Mouse (Mus musculus): ENCODE measurements around the gene Ssu2. TPM values are rescaled to one million over a fixed set of nuclear protein-coding genes. Genes with fewer than 3 reads are reported as not detected.

The Ssu2 gene
- polyA plus RNA-seq (2016; fragmentation: Nextera tagmentation; extraction: Ambion mirVana): 1.1 and 1.3 TPM in 2 replicates

DNA sequence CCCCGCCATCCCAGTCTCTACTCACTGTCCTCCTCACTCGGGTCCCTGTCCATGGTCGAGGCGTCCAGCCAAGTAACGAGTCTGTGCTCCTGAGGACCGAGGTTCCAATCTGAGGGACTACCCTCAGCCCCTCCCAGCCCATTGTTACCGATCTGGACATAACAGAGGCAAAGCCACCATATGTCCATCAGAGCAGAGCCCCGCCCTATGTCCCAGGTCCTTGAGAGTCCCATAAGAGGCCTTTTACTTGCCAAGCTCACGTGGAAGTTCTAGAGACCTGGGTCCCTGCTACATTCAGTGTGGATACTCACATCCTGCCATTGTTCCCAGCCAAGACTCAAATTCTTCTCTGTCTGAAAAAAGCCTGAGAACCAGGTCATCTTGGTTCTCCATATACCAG lies at the start of gene Ssu2:
TSS of gene Ssu2 (minus strand) at position 77 of the 400 bp plus-strand sequence.
- Histone ChIP-seq H3K9ac (no peak within 1 kb of the TSS), H3K4me3 (no peak within 1 kb of the TSS), H3K4me1 (no peaks in the 10 kb centered on the region), H3K27ac (no peak within 1 kb of the TSS), H3K27me3 (no peaks in the 10 kb centered on the region), H3K4me2 (replicated peaks) (no peak within 1 kb of the TSS), H3K9me3 (replicated peaks) (no peaks in the 10 kb centered on the region), H3K36me3 (no peaks in the 10 kb centered on the region)
- WGBS: 81% methylated on average over 9 of the region's 9 CpGs
- ATAC-seq (ENCODE audit: low FRiP score): no peak

DNA sequence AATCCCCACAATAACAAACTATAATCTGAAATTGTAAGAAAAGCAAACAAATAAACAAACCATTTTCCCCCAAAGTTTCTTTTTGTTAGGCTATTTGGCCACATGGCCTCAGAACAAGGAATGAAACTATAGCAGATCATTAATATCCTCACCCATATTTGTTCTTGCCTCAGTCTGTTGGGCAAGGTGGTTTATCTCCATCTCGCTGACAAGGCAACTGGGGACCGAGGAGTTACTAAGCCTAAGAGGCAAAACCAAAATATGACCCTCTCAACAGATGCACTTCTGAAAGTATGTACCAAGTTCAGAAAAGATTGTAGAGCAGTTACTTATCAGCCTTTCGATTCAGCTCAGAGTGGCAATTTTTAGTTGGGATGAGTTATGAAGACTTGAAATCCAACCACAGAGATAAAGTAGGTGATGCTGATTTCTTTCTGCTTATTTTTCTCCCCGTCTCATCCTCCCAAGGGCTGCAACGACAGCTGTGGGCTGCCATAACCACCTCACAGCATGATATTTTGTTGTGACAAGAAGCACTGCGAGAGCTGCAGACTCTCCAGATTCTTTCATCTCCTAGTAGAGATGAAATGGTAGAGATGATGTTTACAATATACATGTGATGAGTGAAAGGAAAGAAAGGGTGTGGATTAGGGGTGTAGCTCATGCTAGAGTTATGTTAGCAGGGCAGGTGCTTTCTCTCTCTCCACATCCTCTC lies 38.4 kb upstream of the Ssu2 start:
- Histone ChIP-seq H3K9me3 (replicated peaks) (peaks cover 7% of the 10 kb centered on the region), H3K4me3 (no peak overlapping the region), H3K36me3 (no peaks in the 10 kb centered on the region), H3K27me3 (no peaks in the 10 kb centered on the region), H3K4me2 (replicated peaks) (no peak overlapping the region), H3K9ac (no peak overlapping the region), H3K27ac (no peak overlapping the region), H3K4me1 (no peaks in the 10 kb centered on the region)
- ATAC-seq (ENCODE audit: low FRiP score): no peak
- WGBS: 74% methylated on average over 6 of the region's 6 CpGs

DNA sequence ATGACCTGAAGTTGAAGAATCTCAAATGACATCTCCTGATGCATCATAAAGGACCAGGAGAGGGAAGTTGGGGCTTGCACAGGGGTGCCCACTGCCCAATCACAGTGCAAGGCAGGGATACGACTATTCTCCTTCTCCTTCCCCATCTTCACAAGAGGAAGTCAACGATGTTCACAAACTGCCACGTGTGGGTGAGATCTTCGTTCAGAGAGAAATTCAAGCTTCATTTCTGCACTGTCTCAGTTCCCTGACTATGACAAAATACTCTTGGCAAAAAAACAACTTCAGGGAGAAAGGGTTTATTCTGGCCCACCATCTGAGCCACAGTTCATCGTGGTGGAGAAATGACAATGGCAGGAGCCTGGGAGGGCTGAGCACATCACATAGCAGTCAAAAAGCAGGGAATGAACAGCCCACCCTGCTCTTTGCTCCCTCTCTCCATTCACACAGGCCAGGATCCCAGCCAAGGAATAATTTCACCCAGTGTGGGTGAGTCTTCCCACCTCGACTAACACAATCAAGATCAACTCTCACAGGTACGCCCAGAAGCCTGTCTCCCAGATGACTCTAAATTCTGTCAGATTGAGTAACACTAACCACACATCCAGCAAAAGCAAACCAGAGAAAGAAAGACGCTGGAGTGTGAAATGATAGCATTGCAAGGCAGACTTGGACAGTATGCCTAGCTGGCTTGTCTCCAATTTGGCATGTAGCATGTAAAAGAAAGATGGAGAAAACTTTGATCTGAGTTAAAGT lies 36.1 kb upstream of the Ssu2 start:
- 83% methylated on average over 8 of the region's 8 CpGs for WGBS
- Histone ChIP-seq H3K36me3 (no peaks in the 10 kb centered on the region), H3K4me1 (no peaks in the 10 kb centered on the region), H3K27ac (no peak overlapping the region), H3K4me3 (no peak overlapping the region), H3K9ac (no peak overlapping the region), H3K4me2 (replicated peaks) (no peak overlapping the region), H3K9me3 (replicated peaks) (peaks cover 7% of the 10 kb centered on the region), H3K27me3 (no peaks in the 10 kb centered on the region)
- no peak for ATAC-seq (ENCODE audit: low FRiP score)

GRCm38 (mm10) chr6:112420883-112421282 lies 33.1 kb upstream of the Ssu2 start:
- no peak overlapping the region for H3K9ac ChIP-seq
- H3K9me3 ChIP-seq (replicated peaks): peaks cover 7% of the 10 kb centered on the region
- H3K27me3 ChIP-seq: no peaks in the 10 kb centered on the region
- no peaks in the 10 kb centered on the region for H3K4me1 ChIP-seq
- no peak for ATAC-seq (ENCODE audit: low FRiP score)
- H3K36me3 ChIP-seq: no peaks in the 10 kb centered on the region
- 100% methylated on average over 1 of the region's 1 CpGs for WGBS
- no peak overlapping the region for H3K27ac ChIP-seq
- H3K4me3 ChIP-seq: no peak overlapping the region
- H3K4me2 ChIP-seq (replicated peaks): no peak overlapping the region

DNA sequence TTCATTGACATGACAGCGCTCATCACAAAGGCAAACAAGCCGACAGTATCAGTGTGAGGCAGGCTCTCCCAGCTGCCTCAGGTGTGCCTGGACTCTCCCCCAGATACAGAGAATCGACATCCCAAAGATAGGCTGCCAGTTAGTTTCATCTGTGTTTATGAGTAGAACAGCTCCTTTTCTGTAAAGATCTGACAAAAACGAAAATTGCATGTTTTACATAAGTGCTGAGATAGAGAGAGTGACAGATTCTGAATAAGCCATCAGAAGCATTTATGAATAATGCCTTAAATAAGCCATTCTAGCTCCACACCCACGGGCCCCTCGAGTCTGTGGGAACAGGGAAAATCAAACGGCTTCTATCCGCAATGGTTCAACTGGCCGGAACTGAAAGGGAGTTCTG lies 31.5 kb upstream of the Ssu2 start:
- Histone ChIP-seq H3K9ac (no peak overlapping the region), H3K36me3 (no peaks in the 10 kb centered on the region), H3K4me3 (no peak overlapping the region), H3K27ac (no peak overlapping the region), H3K4me1 (no peaks in the 10 kb centered on the region), H3K9me3 (replicated peaks) (peaks cover 7% of the 10 kb centered on the region), H3K4me2 (replicated peaks) (no peak overlapping the region), H3K27me3 (no peaks in the 10 kb centered on the region)
- WGBS: 89% methylated on average over 9 of the region's 9 CpGs
- ATAC-seq (ENCODE audit: low FRiP score): no peak

DNA sequence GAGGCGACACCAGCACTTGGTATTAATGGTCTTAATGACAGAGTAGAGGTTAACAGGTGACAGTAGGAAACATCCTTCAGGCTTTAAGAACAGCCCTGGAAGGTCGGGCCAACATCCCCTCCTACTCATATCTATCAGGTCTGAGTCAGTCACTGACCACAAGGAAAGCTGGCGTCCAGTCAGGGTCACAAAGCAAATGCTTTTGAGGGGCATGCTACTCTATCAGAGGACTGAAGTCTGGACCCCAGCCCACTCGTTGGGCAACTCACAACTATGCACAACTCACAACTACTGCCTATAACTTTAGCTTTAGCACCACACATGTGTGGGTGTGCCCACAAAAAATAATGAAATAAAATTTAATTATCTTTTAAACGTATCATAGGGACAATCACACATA lies 16.3 kb upstream of the Ssu2 start:
- Histone ChIP-seq H3K4me2 (replicated peaks) (no peak overlapping the region), H3K4me3 (no peak overlapping the region), H3K27ac (no peak overlapping the region), H3K36me3 (no peaks in the 10 kb centered on the region), H3K4me1 (no peaks in the 10 kb centered on the region), H3K9me3 (replicated peaks) (no peaks in the 10 kb centered on the region), H3K27me3 (no peaks in the 10 kb centered on the region), H3K9ac (no peak overlapping the region)
- ATAC-seq (ENCODE audit: low FRiP score): no peak
- WGBS: 86% methylated on average over 5 of the region's 5 CpGs

- Histone ChIP-seq H3K4me2 (replicated peaks) (no peak overlapping the region), H3K27ac (no peak overlapping the region), H3K4me3 (no peak overlapping the region), H3K4me1 (no peaks in the 10 kb centered on the region), H3K36me3 (no peaks in the 10 kb centered on the region), H3K9me3 (replicated peaks) (no peaks in the 10 kb centered on the region), H3K9ac (no peak overlapping the region), H3K27me3 (no peaks in the 10 kb centered on the region)
- WGBS: 79% methylated on average over 12 of the region's 12 CpGs
- no peak for ATAC-seq (ENCODE audit: low FRiP score)
Observed at GRCm38 (mm10) chr6:112401953-112402683, 14.3 kb upstream of the Ssu2 start.

DNA sequence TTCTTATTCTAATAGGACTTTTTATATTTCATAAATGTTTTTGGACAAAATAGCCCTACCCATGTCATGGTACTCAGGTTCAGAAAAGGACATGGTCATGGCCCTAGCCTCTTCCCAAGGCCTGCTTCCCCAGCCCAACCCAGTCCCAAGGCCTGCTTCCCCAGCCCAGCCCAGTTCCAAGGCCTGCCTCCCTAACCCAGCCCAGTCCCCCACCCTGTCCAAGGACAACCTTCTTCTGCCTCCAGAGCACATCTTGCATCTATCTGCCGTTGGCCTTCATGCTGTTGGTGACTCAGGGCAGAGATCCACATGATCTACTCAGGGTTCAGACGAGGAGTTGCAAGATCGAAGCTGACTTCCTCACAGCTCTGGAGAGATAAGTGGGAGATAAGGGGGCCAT lies 9.5 kb upstream of the Ssu2 start:
- H3K4me2 ChIP-seq (replicated peaks): no peak overlapping the region
- H3K36me3 ChIP-seq: no peaks in the 10 kb centered on the region
- no peaks in the 10 kb centered on the region for H3K9me3 ChIP-seq (replicated peaks)
- no peaks in the 10 kb centered on the region for H3K27me3 ChIP-seq
- WGBS: 88% methylated on average over 3 of the region's 3 CpGs
- no peak overlapping the region for H3K27ac ChIP-seq
- H3K4me1 ChIP-seq: no peaks in the 10 kb centered on the region
- ATAC-seq (ENCODE audit: low FRiP score): no peak
- H3K4me3 ChIP-seq: no peak overlapping the region
- no peak overlapping the region for H3K9ac ChIP-seq

DNA sequence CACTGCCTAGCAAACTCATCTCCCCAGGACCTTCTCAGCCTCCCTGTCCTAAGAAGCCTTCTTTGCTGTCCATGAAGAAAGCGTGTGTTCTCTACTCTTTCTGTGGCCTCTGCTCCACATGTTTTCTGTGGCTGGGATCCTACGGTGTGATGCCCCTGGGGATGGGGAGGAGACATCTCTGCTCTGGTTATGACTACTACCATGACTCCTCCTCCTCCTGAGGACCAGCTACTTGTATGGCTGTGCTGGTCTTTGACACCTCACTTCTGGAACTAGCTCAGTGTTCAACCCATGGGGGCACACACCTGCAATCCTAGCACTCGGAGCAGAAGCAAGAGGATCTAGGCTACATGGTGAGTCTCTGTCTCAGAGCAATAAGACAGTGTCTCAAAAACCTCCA lies 8.5 kb upstream of the Ssu2 start:
- H3K4me3 ChIP-seq: no peak overlapping the region
- no peaks in the 10 kb centered on the region for H3K4me1 ChIP-seq
- no peak overlapping the region for H3K27ac ChIP-seq
- 85% methylated on average over 3 of the region's 3 CpGs for WGBS
- no peak for ATAC-seq (ENCODE audit: low FRiP score)
- H3K27me3 ChIP-seq: no peaks in the 10 kb centered on the region
- H3K9ac ChIP-seq: no peak overlapping the region
- no peaks in the 10 kb centered on the region for H3K9me3 ChIP-seq (replicated peaks)
- H3K36me3 ChIP-seq: no peaks in the 10 kb centered on the region
- H3K4me2 ChIP-seq (replicated peaks): no peak overlapping the region

DNA sequence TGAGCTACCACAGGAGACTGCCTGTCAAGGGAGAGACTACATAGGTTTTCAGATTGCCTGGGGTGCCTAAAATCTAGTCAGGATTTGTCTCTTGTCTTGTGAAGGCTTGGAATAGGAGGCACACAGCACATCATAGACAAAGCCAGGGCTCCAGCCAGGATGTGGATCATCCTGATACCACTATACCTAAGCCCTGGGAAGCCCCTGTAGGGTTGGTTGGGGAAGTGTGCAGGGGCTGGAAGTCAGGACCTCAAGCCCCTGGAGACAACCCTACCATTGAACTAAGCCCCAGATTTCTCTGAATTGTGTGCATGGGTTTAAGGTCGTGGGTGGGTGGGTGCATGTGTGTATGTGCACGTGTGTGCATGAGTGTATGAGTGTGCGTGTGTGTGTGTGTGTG lies 562 bp upstream of the Ssu2 start:
- Histone ChIP-seq H3K36me3 (no peaks in the 10 kb centered on the region), H3K27ac (no peak overlapping the region), H3K9ac (no peak overlapping the region), H3K27me3 (no peaks in the 10 kb centered on the region), H3K4me1 (no peaks in the 10 kb centered on the region), H3K4me3 (no peak overlapping the region), H3K9me3 (replicated peaks) (no peaks in the 10 kb centered on the region), H3K4me2 (replicated peaks) (no peak overlapping the region)
- WGBS: 89% methylated on average over 3 of the region's 3 CpGs
- no peak for ATAC-seq (ENCODE audit: low FRiP score)

- no peak overlapping the region for H3K4me3 ChIP-seq
- no peaks in the 10 kb centered on the region for H3K9me3 ChIP-seq (replicated peaks)
- 74% methylated on average over 2 of the region's 2 CpGs for WGBS
- no peak overlapping the region for H3K9ac ChIP-seq
- no peaks in the 10 kb centered on the region for H3K27me3 ChIP-seq
- H3K4me2 ChIP-seq (replicated peaks): no peak overlapping the region
- no peak for ATAC-seq (ENCODE audit: low FRiP score)
- H3K27ac ChIP-seq: no peak overlapping the region
- no peaks in the 10 kb centered on the region for H3K36me3 ChIP-seq
- H3K4me1 ChIP-seq: no peaks in the 10 kb centered on the region
Observed at GRCm38 (mm10) chr6:112386260-112386659, 1.6 kb downstream of the Ssu2 start.

- H3K4me2 ChIP-seq (replicated peaks): no peak overlapping the region
- no peak overlapping the region for H3K9ac ChIP-seq
- H3K27ac ChIP-seq: no peak overlapping the region
- no peaks in the 10 kb centered on the region for H3K4me1 ChIP-seq
- 82% methylated on average over 8 of the region's 8 CpGs for WGBS
- no peaks in the 10 kb centered on the region for H3K36me3 ChIP-seq
- peak; percentile 59 for ATAC-seq (ENCODE audit: low FRiP score)
- H3K4me3 ChIP-seq: no peak overlapping the region
- no peaks in the 10 kb centered on the region for H3K9me3 ChIP-seq (replicated peaks)
- no peaks in the 10 kb centered on the region for H3K27me3 ChIP-seq
Observed at GRCm38 (mm10) chr6:112382990-112383685, 4.7 kb downstream of the Ssu2 start.
